Mouse (Mus musculus) liver, embryonic 14.5 days (tissue): Measurements from ENCODE around the gene Traf7.

ENCODE experiments used
- CTCF ChIP-seq: IDR thresholded peaks from 2 replicates; pipeline ENCODE4 v1.5.1; 2016; ENCODE audit warnings: antibody characterized with exemption, low read depth, control low read depth
- EP300 ChIP-seq: IDR thresholded peaks from 2 replicates; pipeline ENCODE4 v1.6.1; 2016; ENCODE audit warnings: antibody characterized with exemption, low read depth

- TF ChIP-seq CTCF: no peak
- TF ChIP-seq EP300: no peak
Measured at GRCm38 (mm10) chr17:24531064-24531463, 3.3 kb upstream of the Traf7 start.
